Mouse (Mus musculus): Measurements from ENCODE around the gene Slc38a11.

The Slc38a11 gene

GRCm38 (mm10) chr2:65321998-65322754, 41.7 kb downstream of the Slc38a11 start:
- no peak for DNase-seq

- peak; percentile 71 to 75 for DNase-seq
Observed at GRCm38 (mm10) chr2:65320975-65321374, 42.9 kb downstream of the Slc38a11 start.

DNA sequence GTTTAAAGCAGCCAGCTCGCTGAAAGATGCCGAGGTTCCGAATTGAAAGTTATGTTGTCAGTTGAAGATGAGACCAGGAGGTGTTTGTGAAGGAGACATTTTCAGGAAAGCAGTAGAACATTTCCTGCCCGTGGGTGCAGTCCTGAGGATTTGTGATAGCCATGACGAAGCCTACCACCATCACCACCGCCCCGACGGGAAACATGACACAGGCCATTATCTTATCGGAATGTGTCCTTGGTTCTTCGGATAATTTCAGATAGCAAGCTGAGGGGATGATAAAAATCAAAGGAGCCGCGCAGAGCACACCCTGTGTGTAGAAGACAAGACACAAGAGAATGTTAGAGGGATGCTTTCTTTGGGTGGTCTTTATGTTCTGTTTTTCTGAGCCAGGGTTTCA, 47.1 kb downstream of the Slc38a11 start:
- no peak for DNase-seq

DNA sequence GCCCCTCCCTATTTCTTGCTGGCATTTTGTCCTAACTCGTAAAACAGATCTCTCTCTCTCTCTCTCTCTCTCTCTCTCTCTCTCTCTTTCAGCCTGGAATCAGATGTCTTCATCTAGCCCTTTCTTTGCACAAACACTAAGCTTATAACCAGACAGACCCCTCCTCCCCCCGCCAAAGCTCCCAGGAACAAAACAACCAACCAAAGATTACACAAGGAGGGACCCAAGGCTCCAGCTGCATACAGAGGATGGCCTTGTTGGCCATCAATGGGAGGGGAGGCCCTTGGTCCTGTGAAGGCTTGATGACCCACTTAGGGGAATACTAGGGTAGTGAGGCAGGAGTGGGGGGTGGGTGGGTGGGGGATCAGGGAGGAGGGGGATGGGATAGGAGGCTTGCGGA, 52.6 kb downstream of the Slc38a11 start:
- no peak for DNase-seq

DNA sequence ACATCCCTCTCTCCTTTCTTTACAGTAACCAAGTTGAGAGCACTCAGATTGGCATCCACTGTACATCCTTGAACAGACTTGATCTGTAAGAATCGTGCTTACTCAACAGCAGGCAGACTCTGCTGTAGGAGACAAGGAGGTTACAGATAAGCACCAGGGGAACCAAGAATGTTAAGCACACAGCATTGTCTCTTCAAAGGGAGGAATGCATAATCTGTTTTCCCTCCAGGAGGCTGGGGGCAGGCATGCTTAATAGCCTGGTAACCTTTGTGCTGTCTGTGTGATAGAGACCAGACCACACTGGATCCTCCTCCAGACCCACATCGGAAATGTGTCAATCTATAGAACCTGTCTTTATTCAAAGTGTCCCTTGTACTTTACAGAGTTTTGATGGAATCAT, 67.3 kb downstream of the Slc38a11 start:
- no peak for DNase-seq

DNA sequence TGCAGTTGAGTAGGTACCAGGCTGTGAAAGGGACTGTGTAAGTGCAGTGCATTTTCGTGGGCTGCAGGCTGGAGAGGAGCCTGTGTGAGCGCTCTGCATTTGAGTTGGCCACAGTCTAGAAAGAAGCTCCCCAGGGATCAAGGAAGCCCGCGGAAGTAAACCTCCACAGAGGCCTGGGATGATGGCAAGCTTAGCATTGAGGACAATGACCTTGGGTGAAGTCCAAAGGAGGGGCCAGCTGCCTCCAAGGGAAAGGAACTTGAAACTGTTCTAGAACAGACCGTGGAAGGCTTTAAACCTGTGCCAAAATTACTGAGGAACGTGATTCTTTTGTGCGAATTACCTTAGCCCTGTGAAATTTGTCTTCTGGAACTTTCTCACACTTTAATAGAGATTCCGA, 69.7 kb downstream of the Slc38a11 start:
- peak; percentile 76 for DNase-seq

DNA sequence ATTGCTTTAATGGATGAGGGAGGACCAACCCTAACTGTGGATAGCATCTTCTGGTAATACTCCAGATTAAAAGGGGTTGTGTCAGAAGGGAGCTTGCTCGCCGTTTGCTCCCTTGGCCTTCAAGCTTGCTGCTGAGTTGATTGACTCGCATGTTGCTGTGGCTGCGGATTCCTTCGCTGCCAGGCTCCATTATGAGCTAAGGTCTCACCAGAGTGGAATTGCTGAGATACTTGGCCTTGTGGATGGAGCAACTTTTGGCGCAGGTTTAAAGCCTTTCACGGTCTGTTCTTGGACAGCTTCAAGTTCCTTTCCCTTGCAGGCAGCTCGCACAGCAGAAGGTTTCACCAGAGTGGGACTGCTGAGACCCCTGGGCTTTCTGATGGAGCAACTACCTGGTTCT, 70.4 kb downstream of the Slc38a11 start:
- no peak for DNase-seq

- no peak for DNase-seq
Observed at GRCm38 (mm10) chr2:65289721-65290120, 74.1 kb downstream of the Slc38a11 start.

- DNase-seq = no peak
Observed at GRCm38 (mm10) chr2:65288696-65289095, 75.1 kb downstream of the Slc38a11 start.

DNA sequence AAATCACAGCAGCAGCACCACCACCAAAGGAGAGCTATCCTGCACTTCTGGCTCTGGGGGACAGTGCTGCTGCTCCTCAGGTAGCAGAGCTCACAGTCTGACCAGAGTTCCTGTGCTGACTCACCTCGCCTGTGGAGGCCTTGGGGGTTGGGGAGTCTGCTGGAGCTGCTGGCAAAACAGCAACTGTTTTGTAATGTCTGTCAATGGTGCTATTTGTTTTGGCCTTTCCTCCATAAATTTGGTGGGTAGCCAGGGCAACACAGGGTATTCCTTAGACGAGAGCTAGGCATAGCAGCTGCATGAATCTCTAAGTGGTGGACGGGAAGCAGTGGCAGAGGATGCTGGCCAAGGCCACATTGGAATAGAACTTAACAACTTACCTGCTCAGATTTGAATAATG, 78.5 kb downstream of the Slc38a11 start:
- DNase-seq = peak; percentile 42 to 53

DNA sequence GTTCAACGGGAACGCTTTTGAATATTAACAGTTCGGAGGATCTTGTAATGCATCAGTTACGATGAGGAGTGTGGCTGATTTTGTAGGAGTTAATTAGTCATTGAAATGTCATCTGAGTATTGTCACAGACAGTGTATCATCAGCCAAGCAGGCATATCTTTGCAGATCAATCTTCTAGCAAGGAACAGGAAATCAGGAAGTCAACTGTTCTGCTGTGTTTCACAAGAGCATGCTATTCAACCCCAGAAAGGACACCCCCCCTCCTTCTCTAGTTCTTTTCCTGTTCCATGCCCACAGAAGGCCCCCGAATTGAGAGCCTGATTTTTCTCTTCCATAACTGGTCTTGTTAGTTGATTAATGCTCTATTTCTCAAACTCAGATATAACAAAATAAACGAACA, 80.9 kb downstream of the Slc38a11 start:
- DNase-seq = no peak

GRCm38 (mm10) chr2:65279029-65279690, 84.7 kb downstream of the Slc38a11 start:
- peak; percentile 19 to 42 for DNase-seq

GRCm38 (mm10) chr2:65275443-65276061, 88.3 kb downstream of the Slc38a11 start:
- peak in 1 of 2 experiments; percentile 31 for DNase-seq

- no peak for DNase-seq
Observed at GRCm38 (mm10) chr2:65273910-65274309, 89.9 kb downstream of the Slc38a11 start.

GRCm38 (mm10) chr2:65268731-65269130, 95.1 kb downstream of the Slc38a11 start:
- no peak for DNase-seq

DNA sequence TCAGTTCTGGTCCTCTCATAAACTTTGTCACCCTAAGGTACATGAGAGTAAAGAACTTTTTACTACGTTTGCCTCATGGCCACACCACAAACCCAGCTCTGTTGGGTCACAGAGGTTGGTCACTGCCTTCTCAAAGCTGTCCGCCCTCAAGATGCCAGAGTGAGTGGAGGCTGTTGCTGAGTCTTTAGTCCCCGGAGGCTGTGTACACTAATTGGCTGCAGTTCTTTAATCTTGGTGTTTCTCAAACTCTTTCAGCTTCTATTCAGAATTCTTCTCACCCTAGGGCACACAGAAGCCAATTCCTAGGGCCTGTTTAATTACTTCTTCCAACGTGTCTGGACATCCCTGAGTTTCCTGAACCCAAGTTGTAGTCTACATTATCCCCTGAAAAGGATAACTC, 96.0 kb downstream of the Slc38a11 start:
- no peak for DNase-seq

- no peak for DNase-seq
Observed at GRCm38 (mm10) chr2:65266576-65267299, 97.1 kb downstream of the Slc38a11 start.

Data from kidney, postnatal 36 days (tissue).